Mouse (Mus musculus) frontal cortex, adult (tissue): ENCODE results near the gene D630003M21Rik.

ENCODE experiments used
- ATAC-seq: cut with Nextera tagmentation; 2 replicates; pipeline ENCODE4 v1.9.2; 2017; ENCODE audit warnings: mild to moderate bottlenecking, moderate library complexity, mixed read lengths; ENCODE audit not compliant: low TSS enrichment

Gene D630003M21Rik

GRCm38 (mm10) chr2:158141690-158142440 lies 87.2 kb downstream of the D630003M21Rik start:
- ATAC-seq, result no peak

GRCm38 (mm10) chr2:158141271-158141670 lies 87.8 kb downstream of the D630003M21Rik start:
- ATAC-seq, result no peak

- no peak for ATAC-seq
Observed at GRCm38 (mm10) chr2:158140664-158141063, 88.4 kb downstream of the D630003M21Rik start.

- peak; percentile 91 for ATAC-seq
Observed at GRCm38 (mm10) chr2:158139628-158140027, 89.4 kb downstream of the D630003M21Rik start.

- no peak for ATAC-seq
Observed at GRCm38 (mm10) chr2:158138778-158139177, 90.2 kb downstream of the D630003M21Rik start.

- ATAC-seq, result no peak
Observed at GRCm38 (mm10) chr2:158137771-158138170, 91.3 kb downstream of the D630003M21Rik start.

- no peak for ATAC-seq
Observed at GRCm38 (mm10) chr2:158136205-158136604, 92.8 kb downstream of the D630003M21Rik start.

GRCm38 (mm10) chr2:158133050-158133449 lies 96.0 kb downstream of the D630003M21Rik start:
- no peak for ATAC-seq
